Mouse (Mus musculus) gastrocnemius, adult 18-20 months (tissue): ENCODE data around the gene Gm11060. TPM values are rescaled to one million over a fixed set of nuclear protein-coding genes. Genes with fewer than 3 reads are reported as not detected.

Source experiments
- DNase-seq: peaks from one replicate; pipeline ENCODE4 v3.0.0; 2021; ENCODE audit warnings: low spot score
- total RNA-seq, 2 experiments: library from RNA; stranded (reverse); gene quantifications; 2 replicates each; pipeline ENCODE4 v1.2.3; 2021

Gm11060 gene
- total RNA-seq, 2 experiments from 2014 or later: not detected

GRCm38 (mm10) chr2:105114074-105114473 is 22.3 kb downstream of the Gm11060 start:
- DNase-seq: no peak

GRCm38 (mm10) chr2:105117669-105118068 is 25.9 kb downstream of the Gm11060 start:
- DNase-seq: no peak

GRCm38 (mm10) chr2:105122216-105122615 is 30.4 kb downstream of the Gm11060 start:
- DNase-seq: no peak

- DNase-seq: no peak
These were observed 31.1 kb downstream of the Gm11060 start for GRCm38 (mm10) chr2:105122886-105123285.

- DNase-seq: no peak
These were observed 31.6 kb downstream of the Gm11060 start for GRCm38 (mm10) chr2:105123431-105123830.

- DNase-seq: no peak
These were observed 32.1 kb downstream of the Gm11060 start for GRCm38 (mm10) chr2:105123881-105124280.

- no peak for DNase-seq
These were observed 32.6 kb downstream of the Gm11060 start for GRCm38 (mm10) chr2:105124391-105124790.

GRCm38 (mm10) chr2:105125205-105125604 is 33.4 kb downstream of the Gm11060 start:
- no peak for DNase-seq

- no peak for DNase-seq
These were observed 33.8 kb downstream of the Gm11060 start for GRCm38 (mm10) chr2:105125641-105126040.

- no peak for DNase-seq
These were observed 34.5 kb downstream of the Gm11060 start, which contains the start of gene Wt1 for GRCm38 (mm10) chr2:105126279-105126678. Wt1 (plus strand) TSS chr2:105126529.

GRCm38 (mm10) chr2:105126691-105127530 is 35.1 kb downstream of the Gm11060 start:
- no peak for DNase-seq

GRCm38 (mm10) chr2:105127531-105128480 is 36.0 kb downstream of the Gm11060 start:
- DNase-seq: no peak

- DNase-seq: no peak
These were observed 36.7 kb downstream of the Gm11060 start for GRCm38 (mm10) chr2:105128564-105128963.

- DNase-seq: no peak
These were observed 38.7 kb downstream of the Gm11060 start for GRCm38 (mm10) chr2:105130351-105131060.

- DNase-seq: no peak
These were observed 39.4 kb downstream of the Gm11060 start for GRCm38 (mm10) chr2:105131061-105131810.

GRCm38 (mm10) chr2:105131811-105132100 is 39.9 kb downstream of the Gm11060 start:
- DNase-seq: no peak

- DNase-seq: no peak
These were observed 40.5 kb downstream of the Gm11060 start for GRCm38 (mm10) chr2:105132300-105132699.

- DNase-seq: no peak
These were observed 41.3 kb downstream of the Gm11060 start for GRCm38 (mm10) chr2:105132933-105133795.

GRCm38 (mm10) chr2:105134296-105134695 is 42.5 kb downstream of the Gm11060 start:
- DNase-seq: no peak

- no peak for DNase-seq
These were observed 47.7 kb downstream of the Gm11060 start for GRCm38 (mm10) chr2:105139471-105139870.
